Mouse (Mus musculus) heart, embryonic 14.5 days (tissue): ENCODE measurements around the gene Col5a3. TPM values are rescaled to one million over a fixed set of nuclear protein-coding genes. Genes with fewer than 3 reads are reported as not detected.
A peak's percentile ranks its signal among the peaks of the same experiment; 100 is the strongest.

Experiments
- ATAC-seq: fragments of 200-750 bp; cut with Nextera tagmentation; 2 replicates; pipeline ENCODE4 v1.8.0; 2017; ENCODE audit warnings: low read depth, moderate TSS enrichment; ENCODE audit not compliant: insufficient number of reproducible peaks, insufficient read depth, low FRiP score
- H3K27ac ChIP-seq, 2 experiments: fragments of 200-500 bp in 1 of 2; fragments of 300-500 bp in 1 of 2; sonication (generic) in 1 of 2; replicated peaks in 1 of 2; 2 replicates each; pipeline ENCODE4 v1.5.1; 2012 to 2014; ENCODE audit warnings: low read depth in 2 of 2, low read length in 2 of 2, control low read depth in 1 of 2, mild to moderate bottlenecking in 1 of 2, mixed read lengths in 1 of 2; ENCODE audit not compliant: control insufficient read depth in 1 of 2, insufficient read depth in 1 of 2
- H3K27me3 ChIP-seq: fragments of 300-500 bp; sonication (generic); 2 replicates; pipeline ENCODE4 v1.6.1; 2014; ENCODE audit warnings: mild to moderate bottlenecking, low read length, control low read depth; ENCODE audit not compliant: control insufficient read depth, insufficient read depth
- H3K36me3 ChIP-seq: fragments of 300-500 bp; sonication (generic); 2 replicates; pipeline ENCODE4 v1.6.1; 2014; ENCODE audit warnings: mild to moderate bottlenecking, control low read depth, low read length, mixed read lengths; ENCODE audit not compliant: control insufficient read depth, insufficient read depth
- H3K4me1 ChIP-seq, 2 experiments: fragments of 200-500 bp in 1 of 2; fragments of 300-500 bp in 1 of 2; sonication (generic) in 1 of 2; 2 replicates each; pipeline ENCODE4 v1.6.1; 2012 to 2014; ENCODE audit warnings: low read length in 2 of 2, control low read depth in 1 of 2, mixed read lengths in 1 of 2; ENCODE audit not compliant: control insufficient read depth in 2 of 2, insufficient read depth in 2 of 2
- H3K4me2 ChIP-seq: fragments of 300-500 bp; sonication (generic); 2 replicates; pipeline ENCODE4 v1.6.1; 2014; ENCODE audit warnings: mild to moderate bottlenecking, low read length
- H3K4me3 ChIP-seq, 2 experiments: fragments of 200-500 bp in 1 of 2; fragments of 300-500 bp in 1 of 2; sonication (generic) in 1 of 2; 2 replicates each; pipeline ENCODE4 v1.5.1; 2012 to 2014; ENCODE audit warnings: low read length in 2 of 2, mild to moderate bottlenecking in 2 of 2, control low read depth in 1 of 2, low read depth in 1 of 2, moderate library complexity in 1 of 2; ENCODE audit not compliant: control insufficient read depth in 1 of 2, insufficient read depth in 1 of 2
- H3K9ac ChIP-seq: fragments of 300-500 bp; sonication (generic); 2 replicates; pipeline ENCODE4 v1.6.1; 2014; ENCODE audit warnings: mild to moderate bottlenecking, low read length
- H3K9me3 ChIP-seq: fragments of 300-500 bp; sonication (generic); 2 replicates; pipeline ENCODE4 v1.6.1; 2016; ENCODE audit warnings: low read length, control low read depth; ENCODE audit not compliant: control insufficient read depth
- WGBS: fragments of 180-500 bp; shearing (Covaris S2); extraction: QIAGEN DNeasy Blood & Tissue Kit; methylation state at CpG from one replicate; pipeline ENCODE4 v1.1.7; 2014; 5-methylcytosine and 5-hydroxymethylcytosine counted together
- polyA plus RNA-seq: library from polyadenylated mRNA; unstranded; fragments of >200 nt; fragmentation: Nextera tagmentation; extraction: Ambion mirVana; gene quantifications from 2 replicates; pipeline ENCODE4 v1.2.1, GENCODE M21; 2014

The Col5a3 gene
- polyA plus RNA-seq, 1 experiment from 2014 or later: 0.20 TPM

DNA sequence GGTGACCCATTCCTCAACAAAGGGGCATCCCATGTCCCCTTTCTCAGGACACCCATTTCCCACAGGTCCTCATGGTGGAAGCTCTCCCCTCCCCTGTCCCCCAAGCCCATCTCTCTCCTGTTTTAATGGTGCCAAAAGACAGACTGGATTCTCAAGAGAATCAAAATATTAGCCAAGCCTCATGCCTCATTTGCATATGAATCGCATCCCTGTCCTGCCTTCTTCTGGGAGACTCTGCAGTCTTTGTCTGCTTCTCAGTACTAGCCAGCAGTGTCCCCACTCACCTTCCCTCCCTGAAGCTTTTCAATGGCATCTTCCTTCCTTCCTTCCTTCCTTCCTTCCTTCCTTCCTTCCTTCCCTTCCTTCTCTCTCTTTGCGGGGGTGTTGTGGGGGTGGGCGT, 67.2 kb downstream of the Col5a3 start:
- Histone ChIP-seq H3K9me3 (peaks cover 4% of the 10 kb centered on the region; the same call in 1 of the 2 replicates), H3K36me3 (no peaks in the 10 kb centered on the region), H3K4me2 (no peak overlapping the region), H3K9ac (no peak overlapping the region), H3K4me3 (no peak overlapping the region), H3K27me3 (peaks cover 59% of the 10 kb centered on the region), H3K4me1 (peaks cover 0 to 6% of the 10 kb centered on the region in 2 experiments; a peak in 3 of 4 replicates), H3K27ac (no peak overlapping the region)
- no peak for ATAC-seq
- 16% methylated on average over 3 of the region's 3 CpGs for WGBS

DNA sequence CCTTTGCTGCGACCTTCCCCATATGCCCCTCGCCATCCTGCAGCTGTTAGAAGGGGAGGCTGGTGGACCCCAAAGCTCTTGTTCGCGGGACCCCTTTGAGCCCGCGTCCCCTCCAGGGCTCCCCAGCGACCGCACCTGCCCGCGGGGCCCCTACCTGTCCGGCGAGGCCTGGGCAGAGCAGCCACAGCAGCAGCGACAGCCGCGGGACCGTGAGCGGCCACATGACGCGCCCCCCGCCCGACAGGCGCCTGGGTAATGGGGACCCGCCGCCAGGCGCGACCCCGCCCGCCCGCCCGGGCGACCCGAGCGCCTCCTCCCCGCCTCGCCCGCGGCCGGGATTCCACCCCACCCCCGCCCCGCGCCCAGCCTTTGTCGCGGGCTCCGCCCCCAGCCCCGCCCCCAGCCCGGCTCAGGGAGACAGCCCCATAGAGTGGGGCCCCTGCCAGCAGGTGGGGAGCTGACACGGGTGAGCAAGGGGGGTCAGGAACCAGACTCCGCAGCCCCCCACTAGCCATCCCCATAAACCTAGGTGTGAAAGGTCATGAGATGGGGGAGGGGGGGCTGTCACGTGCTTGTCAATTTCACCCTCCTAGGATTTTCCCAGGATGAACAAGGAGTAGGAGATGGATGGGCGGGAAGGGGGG, 68.7 kb downstream of the Col5a3 start, which contains the start of gene Olfm2:
Gene Olfm2, minus strand, starts transcription at position 333 of the 644 bp plus-strand sequence.
- H3K4me2 ChIP-seq: peak within 1 kb of the TSS; percentile 71
- H3K9ac ChIP-seq: peak within 1 kb of the TSS; percentile 31; the same call in 1 of the 2 replicates
- H3K36me3 ChIP-seq: no peaks in the 10 kb centered on the region
- H3K9me3 ChIP-seq: peaks cover 4% of the 10 kb centered on the region; the same call in 1 of the 2 replicates
- no peak within 1 kb of the TSS for H3K27ac ChIP-seq
- 2% methylated on average over 38 of the region's 50 CpGs for WGBS
- 0 out of 2 replicates have a peak, but pooled peaks have one; percentile 26 for ATAC-seq
- H3K27me3 ChIP-seq: peaks cover 70% of the 10 kb centered on the region
- peak within 1 kb of the TSS; percentile 27 to 38; a peak in 3 of 4 replicates for H3K4me3 ChIP-seq
- peaks cover 0 to 6% of the 10 kb centered on the region in 2 experiments; a peak in 3 of 4 replicates for H3K4me1 ChIP-seq

DNA sequence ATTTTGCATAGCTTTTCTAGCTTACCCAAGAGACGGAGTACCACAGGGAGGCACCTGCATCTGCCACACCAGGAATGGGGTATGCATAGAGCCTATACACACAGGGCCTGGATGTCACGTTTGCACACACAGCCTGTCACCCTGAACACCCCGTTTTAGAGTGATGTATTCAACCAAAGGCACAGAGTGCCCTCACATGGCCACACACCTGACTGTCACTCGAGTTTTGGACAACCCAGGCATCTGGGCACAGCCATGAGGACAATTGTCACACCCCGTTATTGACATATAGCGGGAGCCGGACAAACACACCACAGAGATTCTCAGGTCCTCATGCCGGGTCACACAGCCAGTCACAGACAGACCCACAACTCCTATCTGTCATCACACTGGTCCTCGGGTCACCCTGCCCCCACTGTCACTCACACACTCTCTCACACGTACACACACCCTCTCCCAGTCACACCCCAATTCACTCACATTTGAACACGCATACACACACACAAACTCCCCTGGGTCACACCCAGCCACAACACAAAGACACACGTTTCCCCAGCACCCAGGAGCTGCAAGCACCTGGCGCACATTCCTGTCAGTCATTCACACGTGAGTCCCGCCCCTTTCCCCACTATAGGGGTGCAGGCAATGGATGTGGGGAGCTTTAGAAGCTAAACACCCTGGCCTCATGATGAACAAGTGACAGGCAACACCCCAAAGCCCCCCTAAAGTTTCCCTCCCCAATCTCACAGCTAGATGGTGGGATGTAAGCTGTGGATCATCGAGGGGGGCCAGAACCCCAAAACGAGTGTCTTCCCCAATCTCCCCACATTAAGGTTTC, 69.5 kb downstream of the Col5a3 start:
- no peak for ATAC-seq
- Histone ChIP-seq H3K9me3 (peaks cover 4% of the 10 kb centered on the region; the same call in 1 of the 2 replicates), H3K4me3 (peak overlapping the region in 1 of 2 experiments; percentile 38; a peak in 2 of 4 replicates), H3K27ac (no peak overlapping the region), H3K36me3 (no peaks in the 10 kb centered on the region), H3K9ac (no peak overlapping the region), H3K4me1 (peaks cover 2 to 6% of the 10 kb centered on the region in 2 experiments; a peak in 3 of 4 replicates), H3K4me2 (peak overlapping the region; percentile 71), H3K27me3 (peaks cover 70% of the 10 kb centered on the region)
- 13% methylated on average over 17 of the region's 17 CpGs for WGBS

DNA sequence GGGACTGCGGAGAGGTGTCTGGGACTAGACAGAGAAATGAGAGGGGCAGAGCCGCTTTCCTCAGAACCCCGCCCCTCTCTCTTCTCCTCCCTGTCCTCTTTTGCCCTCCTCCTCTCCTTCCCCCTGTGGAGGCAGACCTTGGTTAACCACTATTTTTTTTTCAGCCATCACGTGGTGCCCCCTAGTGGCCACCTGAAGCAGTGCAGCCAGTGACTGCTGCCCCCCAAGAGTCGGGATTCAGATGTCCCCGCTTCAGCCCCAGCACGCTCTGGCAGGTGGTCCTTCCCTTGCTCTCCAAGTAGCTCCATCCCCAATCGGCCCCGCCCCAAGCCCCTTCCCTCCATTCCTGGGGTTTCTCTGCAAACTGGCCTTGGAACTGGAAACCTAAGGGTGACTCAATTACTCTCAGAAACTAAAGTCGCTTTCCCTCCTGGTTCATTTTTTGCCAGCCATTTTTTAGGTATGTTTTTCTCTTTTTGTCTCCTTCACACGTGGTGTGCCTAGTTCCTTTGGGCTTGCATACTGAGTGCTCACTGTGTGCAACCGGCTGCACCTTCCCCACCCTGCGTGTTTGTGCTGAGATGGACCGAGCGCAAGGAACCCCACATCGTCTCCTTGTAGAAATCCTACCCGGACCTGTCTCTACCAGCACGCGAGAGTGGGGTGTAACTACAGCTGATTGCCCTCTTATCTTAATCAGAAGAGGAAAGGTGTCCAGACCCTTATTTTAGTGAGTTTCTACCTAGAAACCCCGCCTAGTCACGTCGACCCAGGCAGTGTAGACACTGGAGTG, 70.7 kb downstream of the Col5a3 start:
- no peak overlapping the region for H3K9ac ChIP-seq
- H3K4me3 ChIP-seq: no peak overlapping the region
- WGBS: 14% methylated on average over 22 of the region's 22 CpGs
- H3K4me1 ChIP-seq: peaks cover 2 to 6% of the 10 kb centered on the region in 2 experiments; a peak in 3 of 4 replicates
- peaks cover 78% of the 10 kb centered on the region for H3K27me3 ChIP-seq
- no peak overlapping the region for H3K27ac ChIP-seq
- no peak overlapping the region for H3K4me2 ChIP-seq
- no peak for ATAC-seq
- no peaks in the 10 kb centered on the region for H3K36me3 ChIP-seq
- peaks cover 4% of the 10 kb centered on the region; the same call in 1 of the 2 replicates for H3K9me3 ChIP-seq

DNA sequence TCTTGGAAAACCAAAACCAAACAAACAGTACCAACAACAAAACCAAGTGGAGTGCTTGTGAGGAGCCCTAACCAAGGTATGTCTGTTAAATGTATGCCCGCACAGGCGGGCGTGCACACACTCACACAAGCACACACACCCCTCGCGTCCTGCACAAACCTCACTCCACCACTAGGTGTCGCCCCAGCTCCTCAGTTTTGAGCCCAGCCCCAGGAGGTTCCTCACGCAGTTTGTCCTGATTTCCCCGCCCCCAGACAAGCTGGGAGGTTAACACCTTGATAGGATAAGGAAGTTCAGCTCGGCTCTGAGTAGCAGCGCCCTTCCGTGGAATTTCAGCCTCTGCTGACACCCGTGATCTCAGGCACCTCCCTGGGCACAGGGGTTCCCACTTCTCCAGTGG, 74.5 kb downstream of the Col5a3 start:
- no peak overlapping the region for H3K9ac ChIP-seq
- peak; percentile 52 for ATAC-seq
- peak overlapping the region; percentile 46 for H3K4me2 ChIP-seq
- H3K9me3 ChIP-seq: peaks cover 4% of the 10 kb centered on the region; the same call in 1 of the 2 replicates
- H3K4me1 ChIP-seq: 0 out of 4 replicates have a peak, but pooled peaks cover 0 to 2% of the 10 kb centered on the region in 2 experiments
- H3K27ac ChIP-seq: no peak overlapping the region
- H3K27me3 ChIP-seq: peaks cover 46% of the 10 kb centered on the region
- no peak overlapping the region for H3K4me3 ChIP-seq
- 1% methylated on average over 12 of the region's 12 CpGs for WGBS
- H3K36me3 ChIP-seq: no peaks in the 10 kb centered on the region

DNA sequence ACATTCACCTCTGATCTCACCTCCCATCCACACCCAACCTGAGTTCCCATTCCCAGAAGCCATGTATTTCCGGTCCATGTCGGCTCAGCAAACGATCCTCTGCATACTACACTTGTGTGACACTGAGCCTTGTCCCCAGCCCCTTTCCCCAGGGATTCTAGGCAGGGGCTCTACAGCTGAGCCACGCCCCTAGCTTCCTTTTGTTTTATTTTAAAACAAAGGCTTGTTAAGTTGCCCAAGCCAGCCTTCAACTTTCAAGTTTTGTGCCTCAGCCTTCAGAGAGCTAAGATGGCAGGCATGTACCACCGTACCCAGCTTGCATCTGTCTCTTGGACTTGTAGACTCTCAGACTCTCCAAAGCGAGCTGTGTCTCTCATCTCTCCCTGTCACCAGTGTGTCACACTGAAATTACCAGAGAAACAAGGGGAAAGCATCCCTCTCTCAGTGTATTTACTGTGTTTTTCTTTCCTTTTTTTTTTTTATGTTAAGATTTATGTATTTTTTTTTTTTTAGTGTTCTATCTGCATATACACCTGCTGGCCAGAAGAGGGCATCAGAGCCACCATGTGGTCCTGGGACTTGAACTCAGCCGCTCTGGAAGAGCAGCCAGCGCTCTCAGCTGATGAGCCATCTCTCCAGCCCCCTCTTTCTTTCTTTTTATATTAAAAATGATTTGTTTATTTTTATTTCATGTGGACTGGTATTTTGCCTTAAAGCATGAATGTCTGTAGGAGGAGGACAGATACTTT, 76.4 kb downstream of the Col5a3 start:
- H3K9ac ChIP-seq: no peak overlapping the region
- H3K4me3 ChIP-seq: no peak overlapping the region
- no peak overlapping the region for H3K27ac ChIP-seq
- no peak for ATAC-seq
- no peaks in the 10 kb centered on the region for H3K9me3 ChIP-seq
- WGBS: 37% methylated on average over 8 of the region's 8 CpGs
- H3K4me1 ChIP-seq: 0 out of 4 replicates have a peak, but pooled peaks cover 0 to 2% of the 10 kb centered on the region in 2 experiments
- H3K27me3 ChIP-seq: peaks cover 26% of the 10 kb centered on the region
- H3K36me3 ChIP-seq: no peaks in the 10 kb centered on the region
- H3K4me2 ChIP-seq: no peak overlapping the region
